Mouse (Mus musculus): ENCODE data around the gene Perp.

DNA sequence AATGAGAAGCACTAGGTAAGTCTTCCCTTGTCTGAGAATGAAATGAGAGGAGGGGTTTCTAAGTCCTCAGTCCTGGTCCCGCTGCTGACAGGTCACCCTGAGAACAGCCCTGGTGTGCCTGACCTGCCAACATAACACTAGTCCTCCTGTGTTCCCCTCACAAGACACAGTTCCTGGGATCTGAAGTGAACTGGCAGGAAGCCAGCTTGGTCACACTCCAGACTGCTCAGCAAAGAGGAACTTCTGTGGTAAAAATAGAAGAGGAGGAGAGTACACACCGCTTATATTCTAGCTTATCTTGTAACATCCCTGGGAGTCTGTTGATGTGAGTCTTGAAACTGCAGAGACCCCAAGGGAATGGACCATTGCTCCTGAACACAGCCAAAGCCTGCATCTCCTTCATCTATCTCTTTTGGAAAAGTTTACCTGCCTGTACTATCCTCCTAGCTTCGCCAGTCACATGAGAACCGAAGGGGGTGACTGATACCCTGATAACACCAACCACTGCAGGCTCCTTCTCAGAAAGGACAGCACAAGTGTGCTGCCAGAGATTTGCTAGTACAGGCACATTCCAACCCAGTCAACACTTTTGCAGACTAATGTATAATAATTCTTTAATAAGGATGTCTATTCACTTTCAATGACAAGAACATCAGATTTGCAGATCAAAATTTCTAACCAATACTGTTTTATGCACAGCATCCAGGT, 42.3 kb downstream of the Perp start:
- TF ChIP-seq POLR2A (IDR thresholded peaks at IDR 0.05; ENCODE audit: low read depth, low read length) (no peak), CTCF (IDR thresholded peaks at IDR 0.05; ENCODE audit: borderline replicate concordance, insufficient read depth, low read length) (no peak)

Measured in embryonic fibroblast, embryonic 13.5 days (primary cell).